Mouse (Mus musculus): Measurements from ENCODE around the gene Ube2h.

GRCm38 (mm10) chr6:30205587-30206202 is 98.6 kb downstream of the Ube2h start:
- peak; percentile 95 for TF ChIP-seq CTCF (IDR thresholded peaks at IDR 0.05; ENCODE audit: borderline replicate concordance, extremely low read depth, insufficient read depth, insufficient read length)
- TF ChIP-seq POLR2A (IDR thresholded peaks at IDR 0.05; ENCODE audit: borderline replicate concordance, extremely low read depth, insufficient read depth, insufficient read length, poor library complexity, severe bottlenecking): no peak
